Mouse (Mus musculus): ENCODE measurements around the gene Ing5. TPM values are rescaled to one million over a fixed set of nuclear protein-coding genes. Genes with fewer than 3 reads are reported as not detected.
"Not testable (repeated sequence)": the region's sequence is repeated elsewhere in the genome, so short reads cannot be mapped to it uniquely, and the experiment has no call there.

Ing5 gene
- total RNA-seq, 2 experiments from 2014 or later, result 8.1 to 11.3 TPM

- intact Hi-C loops (cut with DNase I), result no loop called here
- DNase-seq, result no peak
These were observed 5.1 kb downstream of the Ing5 start for GRCm38 (mm10) chr1:93808871-93809270.

DNA sequence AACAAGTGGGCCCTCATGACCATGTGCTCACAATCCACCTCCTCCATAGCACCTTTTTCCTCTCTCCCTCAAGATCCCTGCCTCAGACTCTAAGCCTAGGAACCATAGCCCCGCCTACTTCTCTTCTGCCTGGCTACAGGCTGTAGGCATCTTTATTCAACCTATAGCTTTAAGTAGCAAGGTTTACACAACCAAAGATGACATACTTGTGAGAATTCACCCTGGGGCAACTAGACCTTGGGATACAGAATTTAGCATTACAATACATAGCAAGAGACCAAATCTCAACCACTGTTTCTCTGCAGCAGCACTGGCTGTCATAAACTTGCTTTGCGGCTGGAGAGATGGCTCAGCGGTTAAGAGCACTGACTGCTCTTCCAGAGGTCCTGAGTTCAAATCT is 6.2 kb downstream of the Ing5 start:
- DNase-seq, result no peak
- intact Hi-C loops (cut with DNase I), result no loop called here

DNA sequence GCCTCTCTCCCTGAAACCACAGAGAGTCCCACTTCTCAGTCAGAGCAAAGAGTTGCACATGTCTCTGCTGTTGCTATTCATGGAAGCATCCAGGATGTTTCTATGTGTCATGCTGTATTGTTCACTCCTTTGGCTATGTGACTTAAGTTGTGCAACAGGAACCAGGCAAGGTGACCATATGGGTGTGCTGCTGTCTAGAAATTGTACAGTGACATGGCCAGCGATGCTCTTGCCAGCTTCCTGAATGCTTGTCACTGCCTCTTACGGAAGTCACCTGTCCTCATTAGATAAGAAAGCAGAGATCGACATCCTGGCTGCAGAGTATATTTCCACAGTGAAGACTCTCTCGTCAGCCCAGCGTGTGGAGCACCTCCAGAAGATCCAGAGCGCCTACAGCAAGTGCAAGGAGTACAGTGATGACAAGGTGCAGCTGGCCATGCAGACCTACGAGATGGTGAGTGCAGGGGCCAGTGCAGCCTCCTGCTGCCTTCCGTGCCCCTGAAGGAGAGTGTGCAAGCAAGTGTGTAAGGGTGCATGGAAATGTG is 7.8 kb downstream of the Ing5 start:
- no peak for DNase-seq
- intact Hi-C loops (cut with DNase I), result no loop called here

GRCm38 (mm10) chr1:93817823-93818532 is 14.2 kb downstream of the Ing5 start:
- intact Hi-C loops (cut with DNase I), result no loop called here
- DNase-seq, result no peak

DNA sequence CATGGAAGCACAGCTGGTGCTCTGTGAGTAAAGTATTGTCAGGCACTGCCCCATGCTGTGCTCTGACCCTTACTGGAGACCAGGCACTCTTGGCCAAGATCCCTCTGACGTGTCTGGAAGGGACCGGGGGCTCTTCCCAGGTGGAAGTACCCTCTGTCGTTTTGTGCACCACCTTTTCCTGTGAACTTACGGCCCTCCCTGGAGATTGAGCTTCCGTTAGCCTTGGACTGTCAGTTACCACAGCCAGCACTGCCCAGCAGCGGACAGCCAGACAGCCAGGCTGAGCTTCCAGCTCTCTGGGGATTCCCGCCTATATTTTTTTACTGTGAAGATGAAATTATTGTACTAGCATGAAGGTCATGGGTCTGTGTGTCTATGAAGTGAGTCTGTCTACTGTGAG is 15.0 kb downstream of the Ing5 start:
- no peak for DNase-seq

DNA sequence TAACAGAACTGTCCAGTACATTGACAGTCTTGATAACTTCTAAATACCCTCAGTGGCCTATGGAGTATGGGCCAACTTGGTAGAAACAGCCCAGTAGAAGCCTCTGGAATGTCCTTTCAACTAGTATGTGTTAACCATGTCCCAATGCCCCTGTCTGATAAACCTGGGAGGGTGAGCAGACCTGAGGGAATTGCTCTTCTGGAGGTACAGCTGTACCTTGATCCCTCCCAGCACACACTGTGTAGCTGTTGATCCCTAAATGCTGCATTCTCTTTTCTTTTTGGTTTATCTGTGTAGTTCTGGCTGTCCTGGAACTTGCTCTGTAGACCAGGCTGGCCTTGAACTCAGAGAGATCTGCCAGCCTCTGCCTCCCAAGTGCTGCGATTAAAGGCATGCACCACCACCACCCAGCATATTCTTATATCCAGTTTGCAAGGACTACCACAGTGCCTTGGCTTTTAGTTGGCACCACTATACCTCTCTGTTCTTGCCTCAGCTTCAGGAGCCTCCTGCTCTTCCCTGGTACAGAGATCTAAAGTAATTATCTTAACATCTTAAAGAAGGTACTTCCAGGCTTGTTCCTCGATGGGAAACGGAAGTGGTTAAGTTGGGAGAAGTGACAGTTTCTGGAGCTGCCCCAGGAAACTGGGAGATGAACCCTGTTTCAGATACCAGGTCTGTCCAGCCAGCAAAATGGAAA is 20.2 kb downstream of the Ing5 start:
- DNase-seq, result no peak
- intact Hi-C loops (cut with DNase I), result no loop called here

More for the DNA sequence above, 15.0 kb downstream of the Ing5 start:
- intact Hi-C loops (cut with DNase I), result no loop called here

DNA sequence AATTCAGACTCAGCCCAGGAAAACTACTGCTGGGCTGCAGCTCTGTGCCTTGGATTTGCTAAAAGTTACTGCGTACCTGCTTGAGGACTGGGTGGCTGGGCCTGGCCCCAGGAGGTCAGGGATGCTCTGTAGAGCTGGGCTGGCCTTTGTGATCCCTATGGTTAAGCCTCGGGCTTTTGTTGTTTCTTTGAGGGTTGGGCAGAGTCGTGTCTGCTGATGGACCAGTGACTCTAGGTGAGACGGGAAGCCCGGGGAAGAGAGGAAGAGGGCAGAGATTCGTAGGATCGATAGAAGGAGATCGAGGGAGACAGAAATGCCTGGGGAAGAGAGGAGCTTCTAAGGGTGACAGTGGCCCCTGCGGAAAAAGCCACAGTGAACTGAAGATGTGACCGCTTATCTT is 20.8 kb downstream of the Ing5 start, which contains the start of gene D2hgdh:
Gene D2hgdh, plus strand, starts transcription at position 301 of the 400 bp plus-strand sequence.
- no peak for DNase-seq
- intact Hi-C loops (cut with DNase I), result no loop called here

DNA sequence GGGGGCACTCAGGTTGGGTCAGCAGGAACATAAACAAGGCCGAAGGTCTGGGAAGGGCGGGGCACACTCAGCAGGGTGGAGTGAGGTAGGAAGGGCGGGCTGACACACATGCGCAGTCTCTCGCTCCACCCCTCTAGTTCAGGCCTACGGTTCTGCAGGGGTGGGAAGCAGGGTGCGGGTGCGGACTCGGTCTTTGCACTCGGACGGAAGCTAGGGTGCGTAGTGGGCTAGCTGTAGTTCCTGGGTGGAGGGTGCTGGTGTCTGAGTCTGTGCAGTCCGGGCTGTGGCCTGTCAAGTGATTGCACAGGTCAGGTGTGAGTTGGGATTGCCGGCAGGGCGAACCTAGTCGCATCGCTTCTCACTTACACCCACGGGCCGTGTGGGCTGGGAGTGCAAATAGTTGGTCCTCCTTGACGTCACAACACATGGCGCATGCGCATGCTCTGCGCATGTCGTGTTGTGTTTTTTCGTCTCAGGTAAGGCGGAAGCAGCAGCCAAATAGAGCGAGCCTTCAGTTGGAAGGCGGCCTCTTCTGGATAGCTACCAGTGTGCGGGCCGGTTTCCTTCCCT is 21.4 kb downstream of the Ing5 start:
- intact Hi-C loops (cut with DNase I), result no loop called here
- peak; percentile 92 for DNase-seq

DNA sequence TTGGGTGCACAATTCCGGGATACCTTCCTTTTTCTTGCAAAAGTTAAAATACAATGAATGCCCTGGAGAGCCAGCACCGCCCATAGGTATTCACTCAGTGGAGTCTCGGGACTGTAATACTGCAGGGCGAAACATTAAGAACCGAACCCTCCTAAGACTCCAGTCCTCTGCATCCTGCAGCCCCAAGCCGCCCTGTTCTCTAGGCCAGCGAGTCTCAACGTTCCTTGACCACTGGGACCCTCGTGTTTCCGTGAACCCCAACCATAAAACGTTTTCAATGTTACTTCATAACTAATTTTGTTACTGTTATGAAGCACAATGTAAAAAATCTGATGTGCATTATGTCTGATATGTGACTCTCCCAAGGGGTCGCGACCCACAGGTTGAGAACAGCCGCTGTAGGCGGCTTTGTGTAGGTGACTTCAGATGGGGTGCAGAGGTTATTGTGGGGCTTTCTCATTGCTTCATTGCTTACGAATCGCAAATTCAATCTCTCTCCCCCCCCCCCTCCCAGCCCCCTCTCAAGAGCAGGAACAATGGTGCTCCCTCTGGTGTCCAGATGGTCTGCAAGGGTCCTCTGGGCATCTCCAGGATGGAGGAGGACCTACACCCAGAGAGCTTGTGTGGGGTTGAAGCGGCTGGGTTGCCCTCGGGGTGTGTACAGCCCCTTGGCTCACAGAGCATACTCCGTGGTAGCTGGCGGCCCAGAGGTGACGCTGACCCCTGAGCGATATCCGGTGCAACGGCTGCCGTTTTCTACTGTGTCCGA is 22.2 kb downstream of the Ing5 start:
- intact Hi-C loops (cut with DNase I), result no loop called here
- DNase-seq, result peak; percentile 36

- no peak for DNase-seq
- intact Hi-C loops (cut with DNase I), result no loop called here
These were observed 22.7 kb downstream of the Ing5 start for GRCm38 (mm10) chr1:93826540-93826835.

- intact Hi-C loops (cut with DNase I), result loop anchor here (10.0 kb wide), 1 partner anchor 242 kb away; no protein-coding TSS in a partner anchor
- DNase-seq, result not testable (repeated sequence)
These were observed 29.1 kb downstream of the Ing5 start for GRCm38 (mm10) chr1:93832754-93833360.

GRCm38 (mm10) chr1:93834671-93835150 is 30.9 kb downstream of the Ing5 start:
- DNase-seq, result no peak
- intact Hi-C loops (cut with DNase I), result loop anchor here (10.0 kb wide), 1 partner anchor 240 kb away; no protein-coding TSS in a partner anchor

DNA sequence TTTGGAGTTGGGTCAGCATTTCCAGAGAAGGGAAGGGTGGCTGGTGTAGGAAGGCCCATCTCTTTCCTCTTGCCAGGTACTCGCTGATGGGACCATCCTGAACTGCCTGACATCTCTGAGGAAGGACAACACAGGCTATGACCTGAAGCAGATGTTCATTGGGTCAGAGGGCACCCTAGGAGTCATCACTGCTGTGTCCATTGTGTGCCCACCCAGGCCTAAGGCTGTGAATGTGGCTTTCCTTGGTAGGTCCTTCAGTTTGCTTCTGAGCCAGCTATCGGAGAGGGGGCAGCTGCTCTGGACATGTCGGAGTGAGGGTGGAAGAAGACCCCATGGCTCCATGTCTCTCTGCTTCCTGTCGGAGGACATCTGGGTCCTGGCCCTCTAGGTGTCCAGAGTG is 31.4 kb downstream of the Ing5 start:
- no peak for DNase-seq
- intact Hi-C loops (cut with DNase I), result loop anchor here (10.0 kb wide), 1 partner anchor 240 kb away; no protein-coding TSS in a partner anchor

DNA sequence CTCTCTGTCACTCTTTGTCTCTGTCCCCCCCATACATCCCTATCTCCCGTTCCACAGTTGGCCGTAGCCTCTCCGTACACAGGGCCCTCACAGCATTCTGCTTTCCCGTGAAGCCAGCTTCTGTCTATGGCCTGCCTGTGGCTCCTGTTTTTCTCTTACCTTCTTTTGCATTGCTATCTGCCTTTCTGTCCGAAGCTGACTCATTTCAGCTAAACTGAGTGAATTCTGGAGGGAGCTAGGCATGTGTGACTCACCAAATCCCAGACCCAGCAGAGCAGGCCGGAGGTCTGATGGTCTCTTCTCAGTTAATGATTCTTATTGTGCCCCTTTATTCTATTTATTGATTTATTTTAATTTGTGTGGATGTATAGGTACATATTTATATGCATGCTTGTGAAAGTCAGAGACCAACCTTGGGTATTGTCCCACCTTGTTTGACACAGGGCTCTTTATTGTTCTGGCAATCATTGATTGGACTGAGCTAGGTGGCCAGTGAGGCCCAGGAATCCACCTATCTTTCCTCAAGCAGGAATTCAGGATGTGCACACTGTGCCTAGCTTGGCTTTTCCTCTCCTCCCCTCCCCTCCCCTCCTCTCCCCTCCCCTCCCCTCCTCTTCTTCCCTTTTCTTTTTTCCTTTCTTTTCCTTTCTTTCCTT is 32.2 kb downstream of the Ing5 start:
- DNase-seq, result no peak
- intact Hi-C loops (cut with DNase I), result loop anchor here (10.0 kb wide), 1 partner anchor 239 kb away; no protein-coding TSS in a partner anchor

DNA sequence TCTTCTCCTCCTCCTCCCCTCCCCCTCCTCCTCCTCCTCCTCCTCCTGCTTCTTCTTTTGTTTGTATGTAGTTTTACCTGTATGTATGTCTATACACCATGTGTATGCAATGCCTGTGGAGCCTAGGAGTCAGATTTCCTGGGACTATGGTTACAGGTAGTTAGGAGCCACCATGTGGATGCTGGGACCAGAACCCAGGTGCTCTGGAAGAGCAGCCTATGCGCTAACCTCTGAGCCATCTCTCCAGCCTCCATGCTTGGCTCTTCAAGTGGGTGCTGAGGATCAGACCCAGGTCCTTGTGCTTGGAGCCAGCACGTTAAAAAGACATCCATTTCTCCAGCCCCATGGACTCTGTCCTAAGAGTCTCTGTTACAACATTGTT is 32.8 kb downstream of the Ing5 start:
- intact Hi-C loops (cut with DNase I), result loop anchor here (10.0 kb wide), 1 partner anchor 238 kb away; no protein-coding TSS in a partner anchor
- no peak for DNase-seq

GRCm38 (mm10) chr1:93837335-93837734 is 33.6 kb downstream of the Ing5 start:
- DNase-seq, result no peak
- intact Hi-C loops (cut with DNase I), result loop anchor here (10.0 kb wide), 1 partner anchor 237 kb away; no protein-coding TSS in a partner anchor

DNA sequence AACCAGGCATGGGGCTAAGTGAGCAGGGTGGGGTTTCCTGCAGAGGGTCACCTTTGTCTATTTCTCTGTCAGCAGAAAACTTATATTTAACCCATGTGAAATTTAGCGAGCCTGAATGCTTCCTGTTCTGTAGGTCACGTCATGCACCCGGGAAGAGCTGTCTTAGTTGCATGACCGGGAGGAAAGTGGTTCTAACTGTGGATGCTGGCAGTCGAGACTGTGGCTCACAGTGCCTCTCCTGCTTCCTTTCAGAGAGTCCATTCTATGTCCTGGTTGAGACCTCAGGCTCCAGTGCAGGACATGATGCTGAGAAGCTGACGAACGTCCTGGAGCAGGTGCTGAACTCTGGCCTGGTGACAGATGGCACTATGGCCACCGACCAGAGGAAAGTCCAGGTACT is 34.8 kb downstream of the Ing5 start:
- intact Hi-C loops (cut with DNase I), result loop anchor here (10.0 kb wide), 1 partner anchor 236 kb away; no protein-coding TSS in a partner anchor
- not testable (repeated sequence) for DNase-seq

DNA sequence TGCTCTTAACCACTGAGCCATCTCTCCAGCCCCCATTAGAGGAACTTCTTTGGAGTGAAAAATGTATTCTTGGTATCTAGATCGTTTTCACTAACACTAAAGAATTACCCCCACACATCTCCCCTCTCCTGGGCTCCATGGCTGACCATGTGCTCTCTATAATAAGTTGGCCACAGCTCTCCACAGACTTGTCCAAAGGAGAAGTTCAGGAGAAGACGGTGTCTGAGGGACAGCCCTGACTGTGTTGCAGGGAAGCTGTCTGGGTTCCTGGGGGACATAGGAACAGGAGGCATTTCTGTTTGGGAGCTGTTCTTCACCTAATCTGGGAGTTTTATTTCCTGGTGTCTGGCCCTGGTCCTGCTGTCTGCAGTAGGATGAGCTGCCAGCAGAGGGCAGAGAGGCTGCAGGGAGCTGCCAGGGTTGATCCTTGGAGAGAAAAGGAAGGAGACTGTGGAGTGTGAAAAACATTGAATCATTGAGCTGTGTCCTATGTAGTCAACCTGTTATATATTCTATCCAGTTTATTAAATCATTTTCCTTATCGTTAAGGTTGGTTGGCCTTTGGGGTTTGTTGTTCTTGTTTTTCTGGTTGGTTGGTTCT is 42.1 kb downstream of the Ing5 start:
- DNase-seq; intact Hi-C loops (cut with DNase I): not testable (repeated sequence)

DNA sequence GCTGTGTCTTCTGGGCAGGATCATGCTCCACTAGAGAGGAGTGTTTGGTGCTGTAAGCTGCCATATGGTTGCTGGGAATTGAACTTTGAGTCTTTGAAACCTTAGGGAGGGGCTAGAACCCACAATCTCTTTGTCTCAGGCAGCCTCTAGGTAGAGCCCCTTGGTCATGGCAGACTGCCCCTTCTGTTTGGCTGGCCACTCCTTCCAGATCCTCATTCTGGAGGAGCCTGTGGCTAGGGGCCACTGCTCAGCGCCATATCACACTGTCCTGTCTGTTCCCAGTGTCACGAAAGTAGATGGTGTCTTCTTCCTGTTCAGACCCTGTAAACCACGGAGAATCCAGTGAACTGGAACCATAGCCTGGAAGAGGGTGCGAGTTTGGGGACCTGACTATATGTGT is 52.0 kb downstream of the Ing5 start:
- DNase-seq; intact Hi-C loops (cut with DNase I): not testable (repeated sequence)
